Mouse (Mus musculus) hindbrain, embryonic 16.5 days (tissue): ENCODE measurements at regions not wholly inside any gene's neighbourhood (a gene's known extent, or its start where the extent isn't known, plus 50 kb on each side); places are given as distances from the start of the nearest gene placed in this dataset.

ENCODE experiments used
- ATAC-seq: fragments of 200-750 bp; cut with Nextera tagmentation; 2 replicates; pipeline ENCODE4 v1.8.0; 2017; ENCODE audit warnings: moderate TSS enrichment, moderate library complexity
- H3K27ac ChIP-seq: fragments of 300-500 bp; sonication (generic); 2 replicates; pipeline ENCODE4 v1.5.1; 2014; ENCODE audit warnings: low read depth, mild to moderate bottlenecking, control low read depth, low read length, moderate library complexity
- H3K27me3 ChIP-seq: fragments of 300-500 bp; sonication (generic); replicated peaks from 2 replicates; pipeline ENCODE4 v1.6.1; 2014; ENCODE audit warnings: low read length; ENCODE audit not compliant: control insufficient read depth, insufficient read depth
- H3K36me3 ChIP-seq: fragments of 300-500 bp; sonication (generic); 2 replicates; pipeline ENCODE4 v1.6.1; 2014; ENCODE audit warnings: mild to moderate bottlenecking, low read length, moderate library complexity, mixed read lengths; ENCODE audit not compliant: control insufficient read depth, insufficient read depth
- H3K4me1 ChIP-seq: fragments of 300-500 bp; sonication (generic); 2 replicates; pipeline ENCODE4 v1.6.1; 2014; ENCODE audit warnings: low read depth, low read length; ENCODE audit not compliant: control insufficient read depth, insufficient read depth
- H3K4me2 ChIP-seq: fragments of 300-500 bp; sonication (generic); 2 replicates; pipeline ENCODE4 v1.6.1; 2014; ENCODE audit warnings: mild to moderate bottlenecking, low read length, control low read depth, moderate library complexity
- H3K4me3 ChIP-seq: fragments of 300-500 bp; sonication (generic); 2 replicates; pipeline ENCODE4 v1.5.1; 2014; ENCODE audit warnings: mild to moderate bottlenecking, low read length, control low read depth, moderate library complexity
- H3K9ac ChIP-seq: fragments of 300-500 bp; sonication (generic); 2 replicates; pipeline ENCODE4 v1.6.1; 2014; ENCODE audit warnings: low read depth, mild to moderate bottlenecking, control low read depth, low read length, moderate library complexity
- H3K9me3 ChIP-seq: fragments of 300-500 bp; sonication (generic); 2 replicates; pipeline ENCODE4 v1.6.1; 2014; ENCODE audit warnings: mild to moderate bottlenecking, low read length, moderate library complexity; ENCODE audit not compliant: control insufficient read depth
- WGBS: fragments of 180-500 bp; shearing (Covaris S2); extraction: QIAGEN DNeasy Blood & Tissue Kit; methylation state at CpG from one replicate; pipeline ENCODE4 v1.1.7; 2014; 5-methylcytosine and 5-hydroxymethylcytosine counted together

DNA sequence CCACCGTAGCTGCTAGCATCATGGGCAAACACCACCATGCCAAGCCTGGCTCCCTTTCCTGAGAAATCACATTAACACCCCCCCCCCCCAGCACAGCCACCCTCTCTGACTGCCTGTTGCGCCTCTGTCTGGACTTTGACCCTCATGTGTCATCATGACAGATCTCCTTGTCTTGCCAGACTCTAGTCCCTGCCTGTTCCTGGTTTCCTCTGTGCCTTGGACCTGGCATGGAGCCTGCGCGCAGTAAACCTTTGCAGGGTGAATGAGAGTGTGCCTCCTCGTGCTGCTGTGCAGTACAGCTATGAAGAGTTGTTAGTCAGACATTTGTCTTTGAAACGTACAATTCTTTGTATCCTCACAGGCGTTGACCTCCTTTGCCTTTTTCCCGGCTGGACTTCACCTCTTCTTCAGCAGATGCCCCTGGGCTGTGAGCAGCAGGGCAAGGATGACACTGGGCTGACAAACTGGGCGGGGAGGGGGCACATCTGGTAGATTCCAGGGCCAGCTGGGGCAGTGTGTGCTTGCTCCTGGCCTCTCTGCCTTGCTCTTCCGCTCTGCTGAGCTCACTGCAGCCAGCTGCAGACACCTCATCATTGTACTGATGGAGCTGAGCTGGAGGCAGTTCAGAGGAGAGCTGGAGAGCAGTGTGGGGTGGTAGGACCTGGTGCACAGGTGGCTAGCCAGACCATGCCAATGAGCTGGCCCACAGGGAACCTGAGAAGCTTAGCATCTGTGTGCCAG lies 134.2 kb upstream of the Pja1 start:
- Histone ChIP-seq H3K36me3 (no peaks in the 10 kb centered on the region), H3K9me3 (no peaks in the 10 kb centered on the region), H3K9ac (no peak overlapping the region), H3K27me3 (0 out of 2 replicates have a peak, but pooled peaks cover 5% of the 10 kb centered on the region), H3K4me3 (no peak overlapping the region), H3K27ac (no peak overlapping the region), H3K4me2 (no peak overlapping the region), H3K4me1 (no peaks in the 10 kb centered on the region)
- 50% methylated on average over 10 of the region's 10 CpGs for WGBS
- ATAC-seq = peak; percentile 69; the same call in 1 of the 2 replicates

DNA sequence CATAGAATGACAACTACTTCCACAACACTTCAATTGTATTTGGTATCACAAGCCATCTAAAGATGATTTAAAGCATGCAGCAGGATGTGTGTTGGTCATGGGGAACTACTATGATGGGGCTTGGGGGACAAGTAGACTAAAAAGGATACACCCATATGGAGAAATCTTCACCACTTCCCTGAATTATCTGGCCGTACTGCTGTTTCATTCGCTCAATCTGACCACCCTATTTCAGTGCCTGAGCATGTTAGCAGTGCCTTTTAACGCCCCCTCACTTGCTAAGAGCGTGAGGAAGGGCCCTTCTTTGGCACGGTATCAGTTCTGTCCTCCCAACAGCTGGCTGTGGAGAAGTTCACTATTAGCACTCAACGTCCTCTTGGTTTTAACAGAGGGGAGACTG lies 132.6 kb upstream of the Pja1 start:
- ATAC-seq = no peak
- H3K36me3 ChIP-seq = no peaks in the 10 kb centered on the region
- no peaks in the 10 kb centered on the region for H3K9me3 ChIP-seq
- H3K27ac ChIP-seq = no peak overlapping the region
- H3K4me2 ChIP-seq = no peak overlapping the region
- H3K27me3 ChIP-seq = 0 out of 2 replicates have a peak, but pooled peaks cover 3% of the 10 kb centered on the region
- 76% methylated on average over 6 of the region's 6 CpGs for WGBS
- no peak overlapping the region for H3K4me3 ChIP-seq
- no peak overlapping the region for H3K9ac ChIP-seq
- H3K4me1 ChIP-seq = no peaks in the 10 kb centered on the region

DNA sequence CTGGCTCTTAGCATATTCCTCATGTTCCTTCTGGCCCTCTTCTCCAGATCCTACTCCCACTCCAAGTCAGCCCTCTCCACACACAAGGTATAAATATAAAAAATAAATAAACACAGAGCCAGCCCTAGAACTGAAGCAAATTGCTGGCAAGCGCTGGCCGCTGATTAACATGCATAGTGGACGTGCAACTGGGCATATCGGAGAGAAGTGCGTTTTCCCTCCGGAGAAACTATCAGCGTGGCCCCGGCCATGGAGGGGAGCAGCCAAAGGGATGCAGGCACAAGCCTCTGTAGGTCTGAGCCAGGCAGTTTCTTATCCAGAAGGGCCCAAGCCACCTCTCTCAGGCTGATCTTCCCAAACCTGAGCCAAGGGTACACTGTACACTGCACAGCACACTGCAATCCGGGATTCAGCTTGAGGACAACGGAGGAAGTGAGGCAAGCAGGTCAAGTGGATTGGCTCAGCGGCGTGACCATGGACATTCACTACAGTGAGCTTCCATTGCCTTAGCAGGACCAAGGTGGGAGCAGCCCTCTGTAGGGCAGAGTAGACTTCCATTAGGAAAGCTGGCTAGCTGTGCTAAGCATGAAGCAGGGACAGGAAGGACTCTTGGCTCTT lies 131.3 kb upstream of the Pja1 start:
- Histone ChIP-seq H3K9ac (no peak overlapping the region), H3K27me3 (peaks cover 3% of the 10 kb centered on the region; the same call in 1 of the 2 replicates), H3K36me3 (no peaks in the 10 kb centered on the region), H3K9me3 (no peaks in the 10 kb centered on the region), H3K27ac (no peak overlapping the region), H3K4me1 (no peaks in the 10 kb centered on the region), H3K4me2 (no peak overlapping the region), H3K4me3 (no peak overlapping the region)
- WGBS = 74% methylated on average over 12 of the region's 12 CpGs
- no peak for ATAC-seq

DNA sequence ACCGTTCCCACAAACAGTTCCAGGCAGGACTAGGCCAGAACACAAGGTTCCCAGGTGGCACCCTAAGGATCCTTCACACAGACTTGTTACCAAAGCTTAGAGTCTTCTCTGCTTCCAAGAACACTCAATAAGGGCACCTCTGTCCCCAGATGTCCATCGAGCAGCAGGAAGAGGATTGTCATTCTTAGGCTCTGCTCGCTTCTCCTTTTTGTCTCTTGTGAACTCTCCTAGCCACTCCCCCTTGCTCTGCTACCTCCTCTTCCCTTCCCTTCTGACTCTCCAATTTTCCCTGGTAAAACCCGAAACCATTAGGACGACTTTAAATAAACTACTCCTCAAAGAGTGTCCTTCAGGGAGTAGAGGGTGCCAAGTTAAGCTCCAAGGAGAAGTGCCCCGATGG lies 124.4 kb upstream of the Pja1 start:
- no peak overlapping the region for H3K4me3 ChIP-seq

DNA sequence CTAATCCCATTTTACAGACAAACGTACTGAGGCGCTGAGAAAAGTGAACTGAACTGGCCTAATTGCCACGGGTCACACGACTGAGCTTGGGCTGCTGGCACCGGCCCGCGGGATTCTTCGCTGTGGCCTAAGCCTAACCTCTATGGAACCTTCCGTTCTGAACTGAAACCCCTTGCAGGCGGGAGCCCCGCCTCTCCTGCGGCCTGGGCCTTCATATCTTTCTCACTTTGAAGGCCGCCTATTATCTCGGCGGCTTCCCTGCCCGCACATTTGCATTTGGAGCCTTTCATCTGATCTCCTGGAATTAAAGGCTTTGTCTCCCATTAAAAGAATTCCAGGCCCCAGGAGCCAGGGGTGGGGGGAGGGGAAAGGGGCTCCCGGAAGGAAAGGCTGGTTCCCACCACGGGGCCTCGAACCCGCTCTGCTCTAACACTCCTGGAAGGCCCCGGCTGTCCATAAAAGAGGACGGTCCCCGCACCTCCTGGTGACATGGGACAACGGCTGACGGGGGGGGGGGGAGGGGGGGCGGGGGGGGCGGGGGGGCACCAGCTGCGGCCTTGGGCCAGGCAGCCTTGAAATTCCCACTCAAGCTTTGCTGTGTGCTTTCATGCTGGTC lies 122.9 kb upstream of the Pja1 start:
- H3K36me3 ChIP-seq = no peaks in the 10 kb centered on the region
- H3K4me2 ChIP-seq = no peak overlapping the region
- H3K9me3 ChIP-seq = no peaks in the 10 kb centered on the region
- peaks cover 2% of the 10 kb centered on the region for H3K27me3 ChIP-seq
- ATAC-seq = no peak
- WGBS = 28% methylated on average over 20 of the region's 28 CpGs
- no peak overlapping the region for H3K4me3 ChIP-seq
- H3K4me1 ChIP-seq = no peaks in the 10 kb centered on the region
- H3K9ac ChIP-seq = no peak overlapping the region
- no peak overlapping the region for H3K27ac ChIP-seq

More for the DNA sequence above, 124.4 kb upstream of the Pja1 start:
- ATAC-seq = no peak
- no peaks in the 10 kb centered on the region for H3K36me3 ChIP-seq
- 80% methylated on average over 6 of the region's 6 CpGs for WGBS
- no peaks in the 10 kb centered on the region for H3K9me3 ChIP-seq
- no peak overlapping the region for H3K27ac ChIP-seq
- no peaks in the 10 kb centered on the region for H3K4me1 ChIP-seq
- no peak overlapping the region for H3K9ac ChIP-seq
- H3K4me2 ChIP-seq = no peak overlapping the region
- peaks cover 5% of the 10 kb centered on the region for H3K27me3 ChIP-seq

DNA sequence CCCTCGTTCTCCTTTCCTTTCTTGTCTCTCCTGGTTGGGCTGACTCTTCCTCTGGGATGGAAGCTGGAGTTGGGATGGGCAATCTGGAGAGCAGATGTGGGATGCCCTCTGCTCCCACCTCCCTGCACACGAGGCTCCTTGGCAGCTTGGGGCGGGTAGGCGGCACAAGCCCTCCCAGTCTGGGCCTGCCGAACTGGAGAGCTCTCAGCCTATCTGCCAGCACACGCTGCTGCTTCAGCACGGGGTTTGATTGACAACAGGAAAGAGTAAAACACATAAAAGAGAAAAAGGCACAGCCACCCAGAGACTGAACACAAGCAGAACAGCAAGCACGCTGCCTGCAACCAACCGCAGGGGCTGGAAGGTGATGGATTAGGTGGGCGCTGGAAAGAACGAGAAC lies 121.9 kb upstream of the Pja1 start:
- Histone ChIP-seq H3K27ac (no peak overlapping the region), H3K9ac (no peak overlapping the region), H3K36me3 (no peaks in the 10 kb centered on the region), H3K9me3 (no peaks in the 10 kb centered on the region), H3K4me1 (no peaks in the 10 kb centered on the region), H3K4me2 (no peak overlapping the region), H3K27me3 (peaks cover 2% of the 10 kb centered on the region; the same call in 1 of the 2 replicates), H3K4me3 (no peak overlapping the region)
- peak; percentile 50; the same call in 1 of the 2 replicates for ATAC-seq
- 37% methylated on average over 11 of the region's 11 CpGs for WGBS

DNA sequence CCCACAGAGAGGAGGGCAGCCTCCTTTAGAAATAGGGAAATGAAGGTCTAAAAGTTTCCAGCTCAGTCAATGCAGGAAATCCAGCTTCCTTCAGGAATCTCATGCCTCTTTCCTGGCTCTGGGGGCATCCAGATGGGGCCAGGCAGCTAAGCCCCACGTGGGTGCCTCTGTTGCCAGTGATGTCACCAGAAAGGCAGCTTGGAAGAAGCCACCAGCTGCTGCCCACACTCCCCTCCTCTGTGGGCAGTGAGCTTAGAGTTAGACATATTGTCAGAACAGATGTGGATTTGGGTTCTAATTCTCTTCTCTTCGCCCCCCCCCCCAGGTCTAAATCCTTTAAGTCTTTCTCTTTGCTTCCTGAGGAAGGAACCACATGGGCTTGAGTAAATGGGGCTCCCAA lies 116.2 kb upstream of the Pja1 start:
- WGBS = 25% methylated on average over 2 of the region's 2 CpGs
- Histone ChIP-seq H3K27me3 (peaks cover 2% of the 10 kb centered on the region; the same call in 1 of the 2 replicates), H3K4me2 (no peak overlapping the region), H3K27ac (no peak overlapping the region), H3K9ac (no peak overlapping the region), H3K4me1 (no peaks in the 10 kb centered on the region), H3K36me3 (no peaks in the 10 kb centered on the region), H3K9me3 (no peaks in the 10 kb centered on the region), H3K4me3 (no peak overlapping the region)
- no peak for ATAC-seq

DNA sequence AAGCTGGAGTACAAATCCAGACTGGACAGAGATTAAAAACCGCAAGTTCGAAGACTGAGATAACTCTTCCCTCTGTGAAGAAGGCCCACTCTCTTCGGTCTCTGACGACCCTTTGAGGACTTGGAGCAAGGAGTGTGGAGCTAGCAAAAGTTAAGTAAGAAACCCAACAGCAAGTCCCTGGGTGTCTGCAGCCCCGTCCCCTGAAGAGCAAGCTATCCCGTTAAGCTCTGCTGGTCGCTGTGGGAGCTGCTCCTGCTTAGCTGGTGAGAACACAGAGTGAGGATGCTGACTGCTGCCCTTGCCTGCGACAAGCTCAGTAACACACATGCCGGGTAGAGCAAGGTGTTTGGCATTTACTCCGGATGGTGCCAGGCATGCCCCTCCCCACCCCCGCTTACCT lies 115.2 kb upstream of the Pja1 start:
- no peak overlapping the region for H3K27ac ChIP-seq
- H3K9ac ChIP-seq = no peak overlapping the region
- no peak for ATAC-seq
- no peaks in the 10 kb centered on the region for H3K36me3 ChIP-seq
- H3K4me2 ChIP-seq = no peak overlapping the region
- H3K27me3 ChIP-seq = peaks cover 2% of the 10 kb centered on the region; the same call in 1 of the 2 replicates
- no peaks in the 10 kb centered on the region for H3K4me1 ChIP-seq
- no peaks in the 10 kb centered on the region for H3K9me3 ChIP-seq
- WGBS = 66% methylated on average over 11 of the region's 11 CpGs
- H3K4me3 ChIP-seq = no peak overlapping the region

DNA sequence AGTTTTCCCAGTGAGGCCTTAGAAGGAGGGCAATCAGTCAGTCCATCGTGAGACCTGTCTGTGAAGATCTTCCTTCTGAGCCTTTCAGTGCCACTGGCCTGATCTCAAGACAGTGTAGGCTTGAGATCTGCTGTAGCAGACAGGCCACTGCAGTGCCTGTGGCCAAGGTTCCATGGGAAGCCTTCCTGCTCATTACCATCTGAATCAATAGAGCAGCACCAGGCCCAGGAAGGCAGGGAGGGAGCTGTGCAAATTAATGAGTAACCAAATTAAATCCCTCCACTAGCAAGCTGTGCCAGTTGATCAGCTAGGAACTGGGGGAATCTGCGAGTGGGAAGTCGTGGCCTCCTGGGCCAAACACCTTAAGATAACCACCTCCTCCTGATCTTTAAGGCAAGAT lies 114.6 kb upstream of the Pja1 start:
- Histone ChIP-seq H3K4me3 (no peak overlapping the region), H3K4me2 (no peak overlapping the region), H3K9me3 (no peaks in the 10 kb centered on the region), H3K36me3 (no peaks in the 10 kb centered on the region), H3K9ac (no peak overlapping the region), H3K4me1 (no peaks in the 10 kb centered on the region), H3K27ac (no peak overlapping the region), H3K27me3 (peaks cover 2% of the 10 kb centered on the region; the same call in 1 of the 2 replicates)
- ATAC-seq = peak; percentile 58; the same call in 1 of the 2 replicates
- WGBS = 26% methylated on average over 3 of the region's 3 CpGs
